Mouse (Mus musculus): ENCODE results near the gene Efcab9. TPM values are rescaled to one million over a fixed set of nuclear protein-coding genes. Genes with fewer than 3 reads are reported as not detected.

Gene Efcab9
- polyA plus RNA-seq, 1 experiment from 2014 or later, result not detected

- peaks cover 43% of the 10 kb centered on the region for H3K4me1 ChIP-seq
Observed at GRCm38 (mm10) chr11:32565088-32565487, 33.2 kb upstream of the Efcab9 start.

GRCm38 (mm10) chr11:32564629-32565028 lies 32.7 kb upstream of the Efcab9 start:
- 0 out of 2 replicates have a peak overlapping the region, but pooled peaks have one; percentile 51 for H3K27ac ChIP-seq (replicated peaks)
- 55% methylated on average over 4 of the region's 4 CpGs for WGBS

More at GRCm38 (mm10) chr11:32565088-32565487, 33.2 kb upstream of the Efcab9 start:
- no peak overlapping the region for H3K4me3 ChIP-seq
- DNase-seq (ENCODE audit: low spot score), result no peak
- no peaks in the 10 kb centered on the region for H3K9me3 ChIP-seq
- H3K36me3 ChIP-seq (replicated peaks), result no peaks in the 10 kb centered on the region
- 0 out of 2 replicates have a peak overlapping the region, but pooled peaks have one; percentile 51 for H3K27ac ChIP-seq (replicated peaks)
- 47% methylated on average over 8 of the region's 8 CpGs for WGBS
- no peaks in the 10 kb centered on the region for H3K27me3 ChIP-seq (replicated peaks; ENCODE audit: low read depth, poor library complexity, severe bottlenecking)

GRCm38 (mm10) chr11:32563660-32564059 lies 31.8 kb upstream of the Efcab9 start:
- DNase-seq (ENCODE audit: low spot score), result no peak
- H3K36me3 ChIP-seq (replicated peaks), result no peaks in the 10 kb centered on the region
- H3K27ac ChIP-seq (replicated peaks), result no peak overlapping the region
- no peaks in the 10 kb centered on the region for H3K27me3 ChIP-seq (replicated peaks; ENCODE audit: low read depth, poor library complexity, severe bottlenecking)
- WGBS, result 40% methylated on average over 3 of the region's 3 CpGs
- H3K4me1 ChIP-seq, result peaks cover 44% of the 10 kb centered on the region
- H3K4me3 ChIP-seq, result no peak overlapping the region
- no peaks in the 10 kb centered on the region for H3K9me3 ChIP-seq

More at GRCm38 (mm10) chr11:32564629-32565028, 32.7 kb upstream of the Efcab9 start:
- no peaks in the 10 kb centered on the region for H3K36me3 ChIP-seq (replicated peaks)
- no peaks in the 10 kb centered on the region for H3K27me3 ChIP-seq (replicated peaks; ENCODE audit: low read depth, poor library complexity, severe bottlenecking)
- no peaks in the 10 kb centered on the region for H3K9me3 ChIP-seq
- no peak overlapping the region for H3K4me3 ChIP-seq
- DNase-seq (ENCODE audit: low spot score), result no peak
- H3K4me1 ChIP-seq, result peaks cover 43% of the 10 kb centered on the region

- Histone ChIP-seq H3K36me3 (replicated peaks) (no peaks in the 10 kb centered on the region), H3K27ac (replicated peaks) (no peak overlapping the region), H3K27me3 (replicated peaks; ENCODE audit: low read depth, poor library complexity, severe bottlenecking) (no peaks in the 10 kb centered on the region), H3K9me3 (no peaks in the 10 kb centered on the region), H3K4me1 (peaks cover 46% of the 10 kb centered on the region), H3K4me3 (no peak overlapping the region)
- no peak for DNase-seq (ENCODE audit: low spot score)
- 65% methylated on average over 5 of the region's 5 CpGs for WGBS
Observed at GRCm38 (mm10) chr11:32562706-32563105, 30.8 kb upstream of the Efcab9 start.

GRCm38 (mm10) chr11:32561465-32562355 lies 29.8 kb upstream of the Efcab9 start:
- WGBS, result 75% methylated on average over 10 of the region's 10 CpGs
- no peak overlapping the region for H3K4me3 ChIP-seq
- no peaks in the 10 kb centered on the region for H3K27me3 ChIP-seq (replicated peaks; ENCODE audit: low read depth, poor library complexity, severe bottlenecking)
- no peak overlapping the region for H3K27ac ChIP-seq (replicated peaks)
- H3K9me3 ChIP-seq, result no peaks in the 10 kb centered on the region
- peaks cover 42% of the 10 kb centered on the region for H3K4me1 ChIP-seq
- DNase-seq (ENCODE audit: low spot score), result no peak
- no peaks in the 10 kb centered on the region for H3K36me3 ChIP-seq (replicated peaks)

GRCm38 (mm10) chr11:32560015-32560770 lies 28.3 kb upstream of the Efcab9 start:
- 77% methylated on average over 12 of the region's 12 CpGs for WGBS
- Histone ChIP-seq H3K27ac (replicated peaks) (no peak overlapping the region), H3K4me3 (no peak overlapping the region), H3K36me3 (replicated peaks) (no peaks in the 10 kb centered on the region), H3K4me1 (peaks cover 42% of the 10 kb centered on the region), H3K9me3 (no peaks in the 10 kb centered on the region), H3K27me3 (replicated peaks; ENCODE audit: low read depth, poor library complexity, severe bottlenecking) (no peaks in the 10 kb centered on the region)
- no peak for DNase-seq (ENCODE audit: low spot score)

- H3K4me3 ChIP-seq, result no peak overlapping the region
- no peak for DNase-seq (ENCODE audit: low spot score)
- H3K27ac ChIP-seq (replicated peaks), result no peak overlapping the region
- peaks cover 32% of the 10 kb centered on the region for H3K4me1 ChIP-seq
- WGBS, result 69% methylated on average over 8 of the region's 8 CpGs
- no peaks in the 10 kb centered on the region for H3K27me3 ChIP-seq (replicated peaks; ENCODE audit: low read depth, poor library complexity, severe bottlenecking)
- no peaks in the 10 kb centered on the region for H3K36me3 ChIP-seq (replicated peaks)
- no peaks in the 10 kb centered on the region for H3K9me3 ChIP-seq
Observed at GRCm38 (mm10) chr11:32558677-32559076, 26.8 kb upstream of the Efcab9 start.

GRCm38 (mm10) chr11:32558026-32558425 lies 26.1 kb upstream of the Efcab9 start:
- WGBS, result 97% methylated on average over 4 of the region's 4 CpGs
- H3K27ac ChIP-seq (replicated peaks), result no peak overlapping the region
- H3K4me1 ChIP-seq, result peaks cover 32% of the 10 kb centered on the region
- no peaks in the 10 kb centered on the region for H3K9me3 ChIP-seq
- no peak overlapping the region for H3K4me3 ChIP-seq
- H3K27me3 ChIP-seq (replicated peaks; ENCODE audit: low read depth, poor library complexity, severe bottlenecking), result no peaks in the 10 kb centered on the region
- DNase-seq (ENCODE audit: low spot score), result no peak
- no peaks in the 10 kb centered on the region for H3K36me3 ChIP-seq (replicated peaks)

- H3K36me3 ChIP-seq (replicated peaks), result no peaks in the 10 kb centered on the region
- H3K27me3 ChIP-seq (replicated peaks; ENCODE audit: low read depth, poor library complexity, severe bottlenecking), result no peaks in the 10 kb centered on the region
- WGBS, result 78% methylated on average over 10 of the region's 10 CpGs
- no peak overlapping the region for H3K4me3 ChIP-seq
- DNase-seq (ENCODE audit: low spot score), result no peak
- H3K4me1 ChIP-seq, result peaks cover 38% of the 10 kb centered on the region
- H3K9me3 ChIP-seq, result no peaks in the 10 kb centered on the region
- H3K27ac ChIP-seq (replicated peaks), result no peak overlapping the region; the same call in 1 of the 2 replicates
Observed at GRCm38 (mm10) chr11:32556333-32556990, 24.6 kb upstream of the Efcab9 start.

GRCm38 (mm10) chr11:32555103-32555689 lies 23.3 kb upstream of the Efcab9 start:
- 92% methylated on average over 12 of the region's 12 CpGs for WGBS
- Histone ChIP-seq H3K9me3 (no peaks in the 10 kb centered on the region), H3K4me3 (no peak overlapping the region), H3K27ac (replicated peaks) (no peak overlapping the region), H3K36me3 (replicated peaks) (no peaks in the 10 kb centered on the region), H3K27me3 (replicated peaks; ENCODE audit: low read depth, poor library complexity, severe bottlenecking) (no peaks in the 10 kb centered on the region), H3K4me1 (peaks cover 47% of the 10 kb centered on the region)
- DNase-seq (ENCODE audit: low spot score), result no peak

- WGBS, result 90% methylated on average over 14 of the region's 14 CpGs
- H3K27ac ChIP-seq (replicated peaks), result no peak overlapping the region
Observed at GRCm38 (mm10) chr11:32554141-32555091, 22.5 kb upstream of the Efcab9 start.

More at GRCm38 (mm10) chr11:32554141-32555091, 22.5 kb upstream of the Efcab9 start:
- DNase-seq (ENCODE audit: low spot score), result no peak
- H3K9me3 ChIP-seq, result no peaks in the 10 kb centered on the region
- H3K36me3 ChIP-seq (replicated peaks), result no peaks in the 10 kb centered on the region
- peaks cover 55% of the 10 kb centered on the region for H3K4me1 ChIP-seq
- H3K27me3 ChIP-seq (replicated peaks; ENCODE audit: low read depth, poor library complexity, severe bottlenecking), result no peaks in the 10 kb centered on the region
- H3K4me3 ChIP-seq, result no peak overlapping the region

Measured in embryonic facial prominence, embryonic 10.5 days (tissue).